Mouse (Mus musculus) embryonic facial prominence, embryonic 14.5 days (tissue): ENCODE measurements at regions not wholly inside any gene's neighbourhood (a gene's known extent, or its start where the extent isn't known, plus 50 kb on each side); places are given as distances from the start of the nearest gene placed in this dataset.

Source experiments
- ATAC-seq: fragments of 200-750 bp; cut with Nextera tagmentation; 2 replicates; pipeline ENCODE4 v1.8.0; 2017; ENCODE audit warnings: low read depth, moderate number of reproducible peaks, moderate TSS enrichment
- DNase-seq: peaks from one replicate; pipeline ENCODE4 v3.0.0-alpha.2; 2015; ENCODE audit warnings: low spot score
- H3K27ac ChIP-seq: fragments of 300-500 bp; sonication (generic); replicated peaks from 2 replicates; pipeline ENCODE4 v1.5.1; 2014; ENCODE audit warnings: low read depth, mild to moderate bottlenecking, low read length, moderate library complexity
- H3K27me3 ChIP-seq: fragments of 300-500 bp; sonication (generic); replicated peaks from 2 replicates; pipeline ENCODE4 v1.6.1; 2014; ENCODE audit warnings: low read length; ENCODE audit not compliant: control insufficient read depth, insufficient read depth
- H3K36me3 ChIP-seq: fragments of 300-500 bp; sonication (generic); 2 replicates; pipeline ENCODE4 v1.6.1; 2014; ENCODE audit warnings: low read length, mixed read lengths; ENCODE audit not compliant: control insufficient read depth, insufficient read depth
- H3K4me1 ChIP-seq: fragments of 300-500 bp; sonication (generic); 2 replicates; pipeline ENCODE4 v1.6.1; 2014; ENCODE audit warnings: antibody characterized with exemption, low read length; ENCODE audit not compliant: control insufficient read depth, insufficient read depth
- H3K4me2 ChIP-seq: fragments of 300-500 bp; sonication (generic); 2 replicates; pipeline ENCODE4 v1.6.1; 2014; ENCODE audit warnings: low read depth, mild to moderate bottlenecking, low read length, moderate library complexity, mixed read lengths
- H3K4me3 ChIP-seq: fragments of 300-500 bp; sonication (generic); 2 replicates; pipeline ENCODE4 v1.5.1; 2014; ENCODE audit warnings: low read depth, mild to moderate bottlenecking, low read length
- H3K9ac ChIP-seq: fragments of 300-500 bp; sonication (generic); 2 replicates; pipeline ENCODE4 v1.6.1; 2014; ENCODE audit warnings: low read depth, mild to moderate bottlenecking, low read length, moderate library complexity, mixed read lengths
- H3K9me3 ChIP-seq: fragments of 300-500 bp; sonication (generic); 2 replicates; pipeline ENCODE4 v1.6.1; 2016; ENCODE audit warnings: low read length; ENCODE audit not compliant: control insufficient read depth
- WGBS: fragments of 180-500 bp; shearing (Covaris S2); extraction: QIAGEN DNeasy Blood & Tissue Kit; methylation state at CpG from one replicate; pipeline ENCODE4 v1.1.7; 2014; 5-methylcytosine and 5-hydroxymethylcytosine counted together

- Histone ChIP-seq H3K27ac (no peak overlapping the region), H3K9ac (no peak overlapping the region), H3K27me3 (no peaks in the 10 kb centered on the region), H3K4me3 (no peak overlapping the region), H3K9me3 (no peaks in the 10 kb centered on the region), H3K36me3 (no peaks in the 10 kb centered on the region), H3K4me1 (no peaks in the 10 kb centered on the region), H3K4me2 (no peak overlapping the region)
- no peak for ATAC-seq
- DNase-seq, result no peak
- WGBS, result 69% methylated on average over 16 of the region's 16 CpGs
Observed at GRCm38 (mm10) chr8:31454736-31455391, 1973.6 kb upstream of the 5930422O12Rik start.

GRCm38 (mm10) chr8:31460349-31460748 is 1968.2 kb upstream of the 5930422O12Rik start:
- Histone ChIP-seq H3K9me3 (no peaks in the 10 kb centered on the region), H3K4me3 (no peak overlapping the region), H3K27me3 (no peaks in the 10 kb centered on the region), H3K4me2 (no peak overlapping the region), H3K27ac (no peak overlapping the region), H3K36me3 (no peaks in the 10 kb centered on the region), H3K9ac (no peak overlapping the region), H3K4me1 (no peaks in the 10 kb centered on the region)
- 79% methylated on average over 3 of the region's 3 CpGs for WGBS
- DNase-seq (no peak), ATAC-seq (no peak)
